Mouse (Mus musculus) left cerebral cortex, postnatal 14 days (tissue): Measurements from ENCODE around the gene Hilpda. TPM values are rescaled to one million over a fixed set of nuclear protein-coding genes. Genes with fewer than 3 reads are reported as not detected.

ENCODE experiments used
- DNase-seq, 2 experiments: peaks; one replicate each; pipeline ENCODE4 v3.0.0; 2021 to 2022; ENCODE audit warnings: low spot score in 2 of 2, mixed read lengths in 1 of 2
- intact Hi-C: fragments of 180-260 bp; cut with DNase I; formaldehyde crosslinking; loops from one replicate; pipeline ENCODE4 v1.15.1; 2025
- long read RNA-seq, 2 experiments: library from polyadenylated mRNA; stranded (forward); transcript quantifications; one replicate each; pipeline ENCODE4 v2.0.0; 2021
- total RNA-seq, 2 experiments: library from RNA; stranded (reverse); gene quantifications; 2 replicates each; pipeline ENCODE4 v1.2.3; 2021

Gene Hilpda
- 1 to 10 TPM; 5.7 to 6.5 TPM for total RNA-seq
- long read RNA-seq, experiment 1, transcript Hilpda-201 (2 exons, 982 nt): major isoform, 9 of 9 reads
- long read RNA-seq, experiment 1, partial matches to known transcripts: 0 of 9 reads
- long read RNA-seq, experiment 1, other reads (novel, unspliced or antisense): 0 of 9 reads
- long read RNA-seq, experiment 2, transcript Hilpda-201 (2 exons, 982 nt): major isoform, 5 of 5 reads
- long read RNA-seq, experiment 2, partial matches to known transcripts: 0 of 5 reads
- long read RNA-seq, experiment 2, other reads (novel, unspliced or antisense): 0 of 5 reads

- intact Hi-C loops: no loop called here
- DNase-seq: peak; percentile 86 to 88
Observed at GRCm38 (mm10) chr6:29272312-29273072, at the start of gene Hilpda. Gene Hilpda, plus strand, starts transcription at chr6:29272488.

- intact Hi-C loops: no loop called here
- no peak for DNase-seq
Observed at GRCm38 (mm10) chr6:29229265-29229913, 42.9 kb upstream of the Hilpda start.

GRCm38 (mm10) chr6:29230386-29230785 lies 41.9 kb upstream of the Hilpda start:
- DNase-seq: no peak
- intact Hi-C loops: no loop called here

- intact Hi-C loops: no loop called here
- no peak for DNase-seq
Observed at GRCm38 (mm10) chr6:29231799-29232198, 40.5 kb upstream of the Hilpda start.

GRCm38 (mm10) chr6:29232321-29232720 lies 40.0 kb upstream of the Hilpda start:
- no peak for DNase-seq
- intact Hi-C loops: no loop called here

- intact Hi-C loops: no loop called here
Observed at GRCm38 (mm10) chr6:29233710-29234109, 38.6 kb upstream of the Hilpda start.

GRCm38 (mm10) chr6:29234272-29234671 lies 38.0 kb upstream of the Hilpda start:
- intact Hi-C loops: no loop called here
- no peak for DNase-seq

More at GRCm38 (mm10) chr6:29233710-29234109, 38.6 kb upstream of the Hilpda start:
- no peak for DNase-seq

GRCm38 (mm10) chr6:29240806-29241205 lies 31.5 kb upstream of the Hilpda start:
- DNase-seq: peak; percentile 30 to 43
- intact Hi-C loops: loop anchor here (2.0 kb wide), 1 partner anchor 38 kb away; the partner anchor contains the start of gene Fam71f2

- intact Hi-C loops: loop anchor here (2.0 kb wide), 1 partner anchor 37 kb away; the partner anchor contains the start of gene Fam71f2
- DNase-seq: no peak
Observed at GRCm38 (mm10) chr6:29241697-29242096, 30.6 kb upstream of the Hilpda start.

- no peak for DNase-seq
Observed at GRCm38 (mm10) chr6:29242265-29242664, 30.0 kb upstream of the Hilpda start.

GRCm38 (mm10) chr6:29245272-29246120 lies 26.8 kb upstream of the Hilpda start:
- intact Hi-C loops: no loop called here
- no peak for DNase-seq

More at GRCm38 (mm10) chr6:29242265-29242664, 30.0 kb upstream of the Hilpda start:
- intact Hi-C loops: no loop called here

- intact Hi-C loops: no loop called here
- no peak for DNase-seq
Observed at GRCm38 (mm10) chr6:29246183-29246582, 26.1 kb upstream of the Hilpda start.

GRCm38 (mm10) chr6:29246585-29246984 lies 25.7 kb upstream of the Hilpda start:
- DNase-seq: no peak
- intact Hi-C loops: no loop called here

- DNase-seq: no peak
- intact Hi-C loops: no loop called here
Observed at GRCm38 (mm10) chr6:29247072-29247471, 25.2 kb upstream of the Hilpda start.

GRCm38 (mm10) chr6:29259418-29259817 lies 12.9 kb upstream of the Hilpda start:
- DNase-seq: no peak
- intact Hi-C loops: no loop called here

GRCm38 (mm10) chr6:29261831-29262230 lies 10.5 kb upstream of the Hilpda start:
- DNase-seq: no peak
- intact Hi-C loops: no loop called here

- intact Hi-C loops: no loop called here
- peak; percentile 48 to 58 for DNase-seq
Observed at GRCm38 (mm10) chr6:29263650-29264455, 8.4 kb upstream of the Hilpda start.

- intact Hi-C loops: no loop called here
- no peak for DNase-seq
Observed at GRCm38 (mm10) chr6:29264456-29264781, 7.9 kb upstream of the Hilpda start.

GRCm38 (mm10) chr6:29266936-29267335 lies 5.4 kb upstream of the Hilpda start:
- intact Hi-C loops: no loop called here

More at GRCm38 (mm10) chr6:29266936-29267335, 5.4 kb upstream of the Hilpda start:
- DNase-seq: no peak
